Mouse (Mus musculus) cerebellum, adult 9-11 months (tissue): Measurements from ENCODE around the gene Smarcd1.
A peak's percentile ranks its signal among the peaks of the same experiment; 100 is the strongest.
"Not testable (repeated sequence)": the region's sequence is repeated elsewhere in the genome, so short reads cannot be mapped to it uniquely, and the experiment has no call there.

Source experiments
- DNase-seq: peaks from one replicate; pipeline ENCODE4 v3.0.0; 2022

The Smarcd1 gene

GRCm38 (mm10) chr15:99684156-99684555 lies 17.8 kb upstream of the Smarcd1 start:
- DNase-seq: no peak

- DNase-seq: peak; percentile 82
Observed at GRCm38 (mm10) chr15:99688712-99689111, 13.2 kb upstream of the Smarcd1 start.

- no peak for DNase-seq
Observed at GRCm38 (mm10) chr15:99690924-99691323, 11.0 kb upstream of the Smarcd1 start.

- no peak for DNase-seq
Observed at GRCm38 (mm10) chr15:99691976-99692375, 10.0 kb upstream of the Smarcd1 start.

- no peak for DNase-seq
Observed at GRCm38 (mm10) chr15:99697309-99697708, 4.6 kb upstream of the Smarcd1 start.

- DNase-seq: peak; percentile 61
Observed at GRCm38 (mm10) chr15:99698533-99699085, 3.3 kb upstream of the Smarcd1 start.

GRCm38 (mm10) chr15:99699715-99700114 lies 2.2 kb upstream of the Smarcd1 start:
- peak; percentile 41 for DNase-seq

GRCm38 (mm10) chr15:99700219-99701106 lies 1.5 kb upstream of the Smarcd1 start:
- DNase-seq: peak; percentile 66

- DNase-seq: not testable (repeated sequence)
Observed at GRCm38 (mm10) chr15:99701640-99701998, 310 bp upstream of the Smarcd1 start.

GRCm38 (mm10) chr15:99703104-99703503 lies 1.2 kb downstream of the Smarcd1 start:
- DNase-seq: peak; percentile 63

- no peak for DNase-seq
Observed at GRCm38 (mm10) chr15:99703676-99704040, 1.7 kb downstream of the Smarcd1 start.

- DNase-seq: peak; percentile 49
Observed at GRCm38 (mm10) chr15:99704041-99704681, 2.2 kb downstream of the Smarcd1 start.

GRCm38 (mm10) chr15:99704881-99705280 lies 3.0 kb downstream of the Smarcd1 start:
- DNase-seq: no peak

- DNase-seq: peak; percentile 76
Observed at GRCm38 (mm10) chr15:99705440-99706048, 3.6 kb downstream of the Smarcd1 start, which contains the start of gene Gm17349. Gm17349 (minus strand) TSS chr15:99705490.

GRCm38 (mm10) chr15:99708176-99708575 lies 6.2 kb downstream of the Smarcd1 start:
- no peak for DNase-seq

GRCm38 (mm10) chr15:99710221-99711190 lies 8.6 kb downstream of the Smarcd1 start:
- no peak for DNase-seq

- no peak for DNase-seq
Observed at GRCm38 (mm10) chr15:99711491-99711890, 9.6 kb downstream of the Smarcd1 start.

GRCm38 (mm10) chr15:99712666-99713559 lies 11.0 kb downstream of the Smarcd1 start:
- DNase-seq: no peak

GRCm38 (mm10) chr15:99713569-99713968 lies 11.6 kb downstream of the Smarcd1 start:
- DNase-seq: no peak

GRCm38 (mm10) chr15:99714206-99714605 lies 12.3 kb downstream of the Smarcd1 start:
- peak; percentile 67 for DNase-seq

GRCm38 (mm10) chr15:99714858-99715257 lies 12.9 kb downstream of the Smarcd1 start:
- peak; percentile 90 for DNase-seq
